Mouse (Mus musculus): ENCODE data around the gene Ids.
A peak's percentile ranks its signal among the peaks of the same experiment; 100 is the strongest.
"Not testable (repeated sequence)": the region's sequence is repeated elsewhere in the genome, so short reads cannot be mapped to it uniquely, and the experiment has no call there.

Ids gene

GRCm38 (mm10) chrX:70364661-70365613, at the start of gene Ids:
Gene Ids (minus strand): TSS chrX:70365084.
- peak; percentile 60 for DNase-seq (ENCODE audit: low read depth)

GRCm38 (mm10) chrX:70392636-70393035, 27.8 kb upstream of the Ids start:
- not testable (repeated sequence) for DNase-seq (ENCODE audit: low read depth)

- DNase-seq (ENCODE audit: low read depth) = no peak
These were observed 21.1 kb upstream of the Ids start for GRCm38 (mm10) chrX:70385962-70386351.

- DNase-seq (ENCODE audit: low read depth) = peak; percentile 58
These were observed 20.5 kb upstream of the Ids start, which contains the start of gene 1110012L19Rik for GRCm38 (mm10) chrX:70385276-70385961. Gene 1110012L19Rik (plus strand): TSS chrX:70385877.

- DNase-seq (ENCODE audit: low read depth) = no peak
These were observed 20.0 kb upstream of the Ids start for GRCm38 (mm10) chrX:70384917-70385275.

GRCm38 (mm10) chrX:70374469-70375110, 9.7 kb upstream of the Ids start:
- DNase-seq (ENCODE audit: low read depth) = not testable (repeated sequence)

- DNase-seq (ENCODE audit: low read depth) = not testable (repeated sequence)
These were observed 4.9 kb upstream of the Ids start for GRCm38 (mm10) chrX:70369758-70370157.

GRCm38 (mm10) chrX:70364202-70364601, 682 bp downstream of the Ids start:
- DNase-seq (ENCODE audit: low read depth) = no peak

- no peak for DNase-seq (ENCODE audit: low read depth)
These were observed 1.4 kb downstream of the Ids start for GRCm38 (mm10) chrX:70363446-70363845.

- DNase-seq (ENCODE audit: low read depth) = no peak
These were observed 1.9 kb downstream of the Ids start for GRCm38 (mm10) chrX:70362985-70363384.

- DNase-seq (ENCODE audit: low read depth) = peak; percentile 10
These were observed 34.6 kb downstream of the Ids start for GRCm38 (mm10) chrX:70330202-70330843.

- no peak for DNase-seq (ENCODE audit: low read depth)
These were observed 36.2 kb downstream of the Ids start for GRCm38 (mm10) chrX:70328530-70329143.

GRCm38 (mm10) chrX:70327656-70328055, 37.2 kb downstream of the Ids start:
- no peak for DNase-seq (ENCODE audit: low read depth)

GRCm38 (mm10) chrX:70319254-70319653, 45.6 kb downstream of the Ids start:
- DNase-seq (ENCODE audit: low read depth) = no peak

GRCm38 (mm10) chrX:70314949-70315641, 49.8 kb downstream of the Ids start:
- no peak for DNase-seq (ENCODE audit: low read depth)
